Mouse (Mus musculus) embryonic fibroblast, embryonic 13.5 days (primary cell): ENCODE data around the gene Bdh1. TPM values are rescaled to one million over a fixed set of nuclear protein-coding genes. Genes with fewer than 3 reads are reported as not detected.
A peak's percentile ranks its signal among the peaks of the same experiment; 100 is the strongest.

Experiments used
- H3K27ac ChIP-seq: 2 replicates; pipeline ENCODE4 v1.5.1; 2012; ENCODE audit warnings: low read length, control low read depth, inconsistent platforms; ENCODE audit not compliant: insufficient read depth
- H3K4me1 ChIP-seq: 2 replicates; pipeline ENCODE4 v1.6.1; 2011; ENCODE audit warnings: low read length; ENCODE audit not compliant: control insufficient read depth, insufficient read depth
- H3K4me3 ChIP-seq: 2 replicates; pipeline ENCODE4 v1.5.1; 2011; ENCODE audit warnings: mild to moderate bottlenecking, control low read depth, low read length; ENCODE audit not compliant: insufficient read depth
- CTCF ChIP-seq: IDR thresholded peaks from 2 replicates; pipeline ENCODE4 v1.5.1; 2011; ENCODE audit warnings: mild to moderate bottlenecking, control low read depth, low read length, moderate library complexity, borderline replicate concordance; ENCODE audit not compliant: insufficient read depth
- POLR2A ChIP-seq: IDR thresholded peaks from 2 replicates; pipeline ENCODE4 v1.6.1; 2011; ENCODE audit warnings: low read depth, mild to moderate bottlenecking, control low read depth, low read length, moderate library complexity
- polyA plus RNA-seq: library from polyadenylated mRNA; stranded (reverse); fragments of >200 nt; gene quantifications from 2 replicates; pipeline ENCODE4 v1.2.4, GENCODE M21; 2011; ENCODE audit warnings: low read depth; ENCODE audit not compliant: missing spikeins, insufficient read length

The Bdh1 gene
- polyA plus RNA-seq, 1 experiment, result 6.7 TPM

- Histone ChIP-seq H3K4me3 (no peak overlapping the region), H3K27ac (no peak overlapping the region), H3K4me1 (no peaks in the 10 kb centered on the region)
- TF ChIP-seq CTCF, result no peak
- no peak for TF ChIP-seq POLR2A
Observed at GRCm38 (mm10) chr16:31426496-31427126, 4.5 kb downstream of the Bdh1 start.

DNA sequence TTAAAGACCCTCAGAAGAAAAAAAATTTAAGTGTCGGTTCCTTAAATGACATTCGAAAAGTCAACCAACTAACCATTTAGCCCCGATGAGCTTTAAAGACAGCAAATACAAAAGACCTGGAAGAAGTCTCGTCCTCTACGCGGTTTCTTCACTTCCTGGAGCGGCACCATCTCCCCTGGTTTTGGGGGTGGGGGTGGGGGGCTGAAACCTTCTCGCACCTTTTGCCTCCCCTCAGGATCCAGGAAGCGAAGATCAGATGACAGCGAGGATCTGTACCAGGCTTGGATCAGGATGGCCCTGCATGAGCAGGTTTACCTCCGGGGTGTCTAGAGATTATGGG, 6.2 kb downstream of the Bdh1 start:
- Histone ChIP-seq H3K4me1 (no peaks in the 10 kb centered on the region), H3K4me3 (peak overlapping the region; percentile 50), H3K27ac (no peak overlapping the region)
- TF ChIP-seq POLR2A (no peak), CTCF (no peak)

- Histone ChIP-seq H3K27ac (no peak overlapping the region), H3K4me1 (no peaks in the 10 kb centered on the region), H3K4me3 (peak overlapping the region; percentile 50)
- TF ChIP-seq POLR2A (no peak), CTCF (no peak)
Observed at GRCm38 (mm10) chr16:31428675-31429470, 6.8 kb downstream of the Bdh1 start.

DNA sequence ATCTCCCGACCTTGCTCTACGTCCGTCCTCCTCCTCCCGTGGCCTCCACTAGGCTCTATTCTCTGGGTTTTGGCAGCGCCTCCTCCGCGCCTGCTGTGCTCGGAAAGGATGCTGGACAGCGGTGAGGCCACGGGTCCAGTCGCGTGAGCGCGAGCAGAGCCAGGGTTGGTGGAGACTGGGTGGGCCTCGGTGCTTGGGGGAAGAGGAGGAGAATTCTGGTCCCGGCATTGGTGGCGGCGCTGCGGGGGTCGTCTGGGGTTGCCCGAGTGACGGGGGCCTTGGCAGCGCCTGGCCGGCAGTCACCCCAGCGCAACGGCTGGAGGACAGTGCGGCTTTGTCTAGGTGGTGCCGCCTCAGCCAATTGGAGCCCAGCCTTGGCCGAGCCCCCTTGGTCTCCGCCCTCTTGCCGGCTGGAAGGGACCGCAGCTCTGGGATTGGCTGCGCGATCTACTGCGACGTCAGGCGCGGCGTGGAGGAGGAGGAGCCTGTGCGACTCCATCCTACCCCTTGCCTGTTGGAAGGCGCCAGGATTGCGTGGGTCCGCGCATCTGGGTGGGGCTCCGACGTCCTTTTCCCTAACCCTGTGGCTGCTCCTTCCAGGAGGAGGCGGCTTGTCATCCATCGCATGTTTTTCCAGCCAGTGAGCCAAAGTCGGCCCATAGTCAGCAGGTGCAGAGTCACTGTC, 7.5 kb downstream of the Bdh1 start:
- Histone ChIP-seq H3K4me3 (peak overlapping the region; percentile 58), H3K4me1 (no peaks in the 10 kb centered on the region), H3K27ac (no peak overlapping the region)
- peak; percentile 36 for TF ChIP-seq POLR2A
- TF ChIP-seq CTCF, result no peak

DNA sequence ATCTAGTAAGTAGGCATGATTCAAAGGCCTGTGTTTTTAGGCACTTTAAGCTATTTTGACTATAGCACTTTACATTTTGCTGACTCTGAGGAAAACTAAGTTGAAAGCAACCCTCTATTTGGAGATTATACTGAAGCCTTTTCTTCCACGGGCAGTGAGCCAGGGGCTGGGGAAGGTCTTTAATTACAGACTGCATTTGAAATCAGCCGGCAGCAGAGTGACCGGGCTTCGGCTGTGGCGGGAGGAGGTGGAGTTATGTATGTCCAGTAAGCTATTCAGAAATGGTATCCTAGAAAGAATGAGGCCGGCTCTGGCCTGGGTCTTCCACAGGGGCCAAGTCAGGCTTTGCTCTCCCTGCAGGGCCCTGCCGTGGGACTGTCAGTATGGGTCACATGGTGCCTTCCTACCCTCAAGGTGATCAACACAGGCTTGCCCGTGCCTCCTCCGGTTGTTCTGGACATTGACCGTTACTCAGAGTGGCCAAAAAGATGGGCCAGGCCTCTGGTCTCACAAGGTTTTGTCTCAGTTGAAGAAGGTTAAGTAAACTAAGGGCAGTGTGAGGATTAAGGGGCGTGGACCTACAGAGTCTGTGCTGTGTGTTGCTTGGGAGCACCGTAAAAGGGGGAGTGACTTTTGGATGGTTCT, 11.5 kb downstream of the Bdh1 start:
- no peak overlapping the region for H3K4me3 ChIP-seq
- no peaks in the 10 kb centered on the region for H3K4me1 ChIP-seq
- H3K27ac ChIP-seq, result no peak overlapping the region
- no peak for TF ChIP-seq CTCF
- TF ChIP-seq POLR2A, result no peak

DNA sequence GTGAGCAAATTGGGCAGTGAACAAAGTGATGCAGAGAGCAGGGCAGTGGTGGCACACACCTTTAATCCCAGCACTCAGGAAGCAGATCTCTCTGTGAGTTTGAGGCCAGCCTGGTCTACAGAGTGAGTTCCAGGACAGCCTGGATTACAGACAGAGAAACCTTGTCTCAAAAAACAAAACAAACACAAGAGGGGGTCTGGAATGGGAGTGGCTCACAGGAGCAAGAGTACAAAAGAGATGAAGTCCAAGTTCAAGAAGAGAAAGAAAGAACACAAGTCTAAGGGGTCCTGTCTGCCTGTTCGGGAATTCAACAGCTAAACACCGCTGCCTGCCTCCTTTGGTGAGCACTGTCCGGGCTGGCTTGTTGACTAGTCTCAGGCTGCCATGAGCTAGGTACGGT, 13.1 kb downstream of the Bdh1 start:
- TF ChIP-seq POLR2A (no peak), CTCF (no peak)
- no peak overlapping the region for H3K4me3 ChIP-seq
- no peak overlapping the region for H3K27ac ChIP-seq
- no peaks in the 10 kb centered on the region for H3K4me1 ChIP-seq

- Histone ChIP-seq H3K27ac (no peak overlapping the region), H3K4me3 (no peak overlapping the region), H3K4me1 (no peaks in the 10 kb centered on the region)
- TF ChIP-seq POLR2A, result no peak
- TF ChIP-seq CTCF, result no peak
Observed at GRCm38 (mm10) chr16:31436085-31436484, 14.0 kb downstream of the Bdh1 start.

DNA sequence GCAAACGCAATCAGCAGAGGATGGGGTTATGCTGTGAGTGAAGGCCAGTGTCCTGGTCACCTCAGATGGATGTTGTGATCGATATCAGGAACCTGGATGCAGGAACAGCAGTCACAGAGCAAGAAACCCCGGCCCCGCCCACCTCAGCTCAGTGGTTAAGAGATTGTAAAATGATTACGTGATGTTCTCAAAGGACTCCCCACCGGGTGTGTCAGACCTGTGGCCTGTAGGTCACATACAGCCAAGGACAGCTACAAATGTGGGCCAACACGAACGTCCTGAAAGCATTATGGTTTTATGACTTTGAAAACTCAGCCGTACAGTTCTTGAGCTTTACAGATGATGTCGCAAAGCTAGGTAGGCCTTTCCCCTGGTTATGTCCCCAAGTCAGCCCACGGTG, 15.3 kb downstream of the Bdh1 start:
- TF ChIP-seq CTCF, result no peak
- Histone ChIP-seq H3K4me3 (no peak overlapping the region), H3K27ac (no peak overlapping the region), H3K4me1 (no peaks in the 10 kb centered on the region)

DNA sequence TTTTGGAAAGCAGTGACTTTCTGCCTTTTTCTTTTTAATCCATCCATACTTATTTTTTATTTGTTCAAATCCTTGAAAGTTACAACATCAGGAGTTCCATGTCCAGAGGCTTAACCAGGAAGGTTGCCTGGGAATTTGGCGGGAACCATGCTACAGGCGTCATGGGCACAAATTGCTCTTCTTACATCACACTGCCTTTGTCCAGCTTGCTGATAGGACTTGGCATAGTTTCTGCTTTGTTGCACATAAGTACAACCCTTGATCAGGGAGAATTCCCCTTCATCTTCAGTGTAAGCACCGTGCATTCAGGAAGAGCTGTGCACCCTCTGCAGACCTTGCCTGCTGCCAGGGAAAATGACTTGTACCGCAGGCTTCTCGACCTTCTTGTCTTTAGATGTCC, 17.4 kb downstream of the Bdh1 start:
- Histone ChIP-seq H3K4me3 (no peak overlapping the region), H3K27ac (no peak overlapping the region), H3K4me1 (no peaks in the 10 kb centered on the region)
- no peak for TF ChIP-seq CTCF
- no peak for TF ChIP-seq POLR2A

DNA sequence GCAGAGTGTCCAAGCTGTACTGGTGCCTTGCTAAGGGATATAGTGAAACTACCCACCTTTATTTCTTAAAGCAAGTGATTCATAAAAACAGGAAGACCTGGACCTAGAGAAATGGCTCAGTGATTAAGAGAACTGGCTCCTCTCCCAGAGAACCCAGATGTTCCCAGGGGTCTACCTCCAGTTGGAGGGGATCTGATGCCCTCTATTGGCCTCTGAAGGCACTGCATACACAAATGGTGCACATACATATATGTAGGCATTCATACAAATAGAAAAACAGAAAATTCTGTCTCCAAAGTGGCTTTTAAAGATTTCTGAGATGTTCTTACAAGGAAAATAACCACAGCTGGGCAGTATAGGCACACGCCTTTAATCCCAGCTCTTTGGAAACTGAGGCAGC, 18.0 kb downstream of the Bdh1 start:
- Histone ChIP-seq H3K4me3 (no peak overlapping the region), H3K27ac (no peak overlapping the region), H3K4me1 (no peaks in the 10 kb centered on the region)
- no peak for TF ChIP-seq POLR2A

DNA sequence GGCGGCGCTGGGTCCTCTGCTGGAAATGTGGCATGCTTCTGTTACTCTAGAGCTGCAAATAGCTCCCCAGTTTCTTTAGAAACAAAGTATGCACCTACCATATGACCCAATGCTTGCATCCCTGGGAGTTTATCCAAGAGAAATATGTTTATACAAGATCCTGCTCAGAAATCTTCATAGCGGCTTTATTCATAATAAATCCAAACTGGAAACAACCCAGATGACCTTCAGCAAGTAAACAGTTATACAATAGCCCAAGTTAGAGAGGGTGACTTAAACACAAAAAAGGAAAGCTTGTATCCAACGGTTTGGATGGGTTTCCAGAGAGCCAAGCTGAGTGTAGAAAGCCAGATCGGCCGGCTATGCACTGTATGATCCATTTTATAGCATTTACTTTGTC, 22.4 kb downstream of the Bdh1 start:
- Histone ChIP-seq H3K4me1 (no peaks in the 10 kb centered on the region), H3K4me3 (no peak overlapping the region), H3K27ac (no peak overlapping the region)
- TF ChIP-seq POLR2A, result no peak
- TF ChIP-seq CTCF, result no peak
